Mouse (Mus musculus): ENCODE measurements around the gene Nutm1. TPM values are rescaled to one million over a fixed set of nuclear protein-coding genes. Genes with fewer than 3 reads are reported as not detected.

Gene Nutm1
- total RNA-seq, 1 experiment from 2014 or later: not detected

- ATAC-seq (replicated peaks; ENCODE audit: low read depth, poor library complexity, severe bottlenecking): no peak
Observed at GRCm38 (mm10) chr2:112262779-112263295, 3.7 kb upstream of the Nutm1 start.

GRCm38 (mm10) chr2:112261748-112262653 is 2.9 kb upstream of the Nutm1 start, which contains the start of gene Nop10:
Nop10 (plus strand) TSS chr2:112261926.
- ATAC-seq (replicated peaks; ENCODE audit: low read depth, poor library complexity, severe bottlenecking): peak; percentile 59

GRCm38 (mm10) chr2:112254675-112255515 is 4.2 kb downstream of the Nutm1 start:
- ATAC-seq (replicated peaks; ENCODE audit: low read depth, poor library complexity, severe bottlenecking): peak; percentile 50

GRCm38 (mm10) chr2:112249780-112250453 is 9.2 kb downstream of the Nutm1 start:
- ATAC-seq (replicated peaks; ENCODE audit: low read depth, poor library complexity, severe bottlenecking): no peak

GRCm38 (mm10) chr2:112247323-112247722 is 11.8 kb downstream of the Nutm1 start:
- ATAC-seq (replicated peaks; ENCODE audit: low read depth, poor library complexity, severe bottlenecking): peak; percentile 76

- no peak for ATAC-seq (replicated peaks; ENCODE audit: low read depth, poor library complexity, severe bottlenecking)
Observed at GRCm38 (mm10) chr2:112246193-112246592, 12.9 kb downstream of the Nutm1 start.

- no peak for ATAC-seq (replicated peaks; ENCODE audit: low read depth, poor library complexity, severe bottlenecking)
Observed at GRCm38 (mm10) chr2:112245307-112245706, 13.8 kb downstream of the Nutm1 start.

GRCm38 (mm10) chr2:112241787-112242186 is 17.3 kb downstream of the Nutm1 start:
- no peak for ATAC-seq (replicated peaks; ENCODE audit: low read depth, poor library complexity, severe bottlenecking)

- ATAC-seq (replicated peaks; ENCODE audit: low read depth, poor library complexity, severe bottlenecking): peak; percentile 45
Observed at GRCm38 (mm10) chr2:112239935-112240721, 19.0 kb downstream of the Nutm1 start.

GRCm38 (mm10) chr2:112239212-112239934 is 19.7 kb downstream of the Nutm1 start, which contains the start of gene Lpcat4:
Lpcat4 (plus strand) TSS chr2:112239468.
- peak; percentile 82 for ATAC-seq (replicated peaks; ENCODE audit: low read depth, poor library complexity, severe bottlenecking)

- ATAC-seq (replicated peaks; ENCODE audit: low read depth, poor library complexity, severe bottlenecking): no peak
Observed at GRCm38 (mm10) chr2:112238006-112238405, 21.1 kb downstream of the Nutm1 start.

- ATAC-seq (replicated peaks; ENCODE audit: low read depth, poor library complexity, severe bottlenecking): no peak
Observed at GRCm38 (mm10) chr2:112236620-112237019, 22.5 kb downstream of the Nutm1 start.

- ATAC-seq (replicated peaks; ENCODE audit: low read depth, poor library complexity, severe bottlenecking): peak; percentile 94
Observed at GRCm38 (mm10) chr2:112232623-112233022, 26.5 kb downstream of the Nutm1 start.

GRCm38 (mm10) chr2:112224356-112224755 is 34.7 kb downstream of the Nutm1 start:
- no peak for ATAC-seq (replicated peaks; ENCODE audit: low read depth, poor library complexity, severe bottlenecking)

- ATAC-seq (replicated peaks; ENCODE audit: low read depth, poor library complexity, severe bottlenecking): peak; percentile 63
Observed at GRCm38 (mm10) chr2:112222607-112223006, 36.5 kb downstream of the Nutm1 start.

GRCm38 (mm10) chr2:112220880-112221279 is 38.2 kb downstream of the Nutm1 start:
- ATAC-seq (replicated peaks; ENCODE audit: low read depth, poor library complexity, severe bottlenecking): no peak; the same call in 1 of the 2 replicates

- no peak; the same call in 1 of the 2 replicates for ATAC-seq (replicated peaks; ENCODE audit: low read depth, poor library complexity, severe bottlenecking)
Observed at GRCm38 (mm10) chr2:112217614-112218013, 41.5 kb downstream of the Nutm1 start.

- ATAC-seq (replicated peaks; ENCODE audit: low read depth, poor library complexity, severe bottlenecking): peak; percentile 95
Observed at GRCm38 (mm10) chr2:112215977-112216376, 43.1 kb downstream of the Nutm1 start.

All from common myeloid progenitor, adult 5-6 weeks (primary cell).